Mouse (Mus musculus): ENCODE results near the gene Cd80.

DNA sequence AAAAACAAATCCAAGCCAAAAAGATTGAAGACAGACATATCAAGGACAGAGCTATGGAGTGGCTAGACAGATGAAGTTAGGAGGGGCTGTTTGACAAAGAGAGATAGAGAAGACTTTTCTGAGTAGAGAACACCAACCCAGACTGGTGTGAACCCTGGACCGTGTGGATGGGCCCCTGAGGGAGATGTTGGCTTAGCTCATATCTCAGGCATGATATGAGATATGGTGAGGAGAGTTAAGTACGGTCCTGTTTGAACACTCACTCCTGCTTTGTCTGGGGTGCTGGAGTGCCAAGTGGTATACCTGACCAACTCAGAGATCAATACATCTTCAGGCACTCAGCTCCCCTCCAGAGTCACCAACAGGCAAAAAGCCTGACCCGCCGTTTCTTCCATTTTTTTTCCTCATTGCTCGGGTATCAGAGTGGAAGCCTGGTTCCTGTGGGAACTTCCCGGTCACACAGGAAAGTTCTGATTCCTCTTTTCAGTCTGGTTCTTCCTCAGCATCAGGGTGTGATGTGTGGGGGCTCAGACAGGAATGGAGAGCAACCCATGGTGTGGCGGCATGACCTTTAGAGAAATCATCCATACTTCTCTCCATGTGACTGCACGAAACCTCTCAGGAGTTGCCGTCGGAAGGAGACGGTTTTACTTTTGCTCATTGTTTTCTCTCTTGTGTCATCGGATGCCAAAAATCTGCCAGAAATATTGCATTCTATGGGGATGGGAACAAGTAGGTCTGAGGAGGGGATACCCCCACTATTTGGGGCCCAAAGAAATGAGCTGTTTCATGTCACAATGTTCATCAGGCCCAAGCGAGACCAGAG is 11.9 kb downstream of the Cd80 start:
- TF ChIP-seq CTCF (IDR thresholded peaks at IDR 0.05; ENCODE audit: extremely low read depth, insufficient read length, insufficient replicate concordance, low read depth, low read length), result no peak
- TF ChIP-seq POLR2A (IDR thresholded peaks at IDR 0.05; ENCODE audit: low read depth, low read length), result no peak

All from small intestine, adult 2 months (tissue).